Mouse (Mus musculus): Measurements from ENCODE around the gene Ifna15. TPM values are rescaled to one million over a fixed set of nuclear protein-coding genes. Genes with fewer than 3 reads are reported as not detected.

Gene Ifna15
- polyA plus RNA-seq (2012; rRNA removed), result not detected in 2 replicates

GRCm38 (mm10) chr4:88558145-88558544, at the start of gene Ifna15:
Gene Ifna15 (minus strand): TSS chr4:88558245.

GRCm38 (mm10) chr4:88603276-88603675, 45.2 kb upstream of the Ifna15 start, which contains the start of gene Ifna12:
Gene Ifna12 (minus strand): TSS chr4:88603376.

GRCm38 (mm10) chr4:88592285-88592684, 34.2 kb upstream of the Ifna15 start, which contains the start of gene Ifna9:
Gene Ifna9 (minus strand): TSS chr4:88592385.

GRCm38 (mm10) chr4:88571698-88572097, 13.7 kb upstream of the Ifna15 start, which contains the start of gene Ifna14:
Gene Ifna14 (minus strand): TSS chr4:88571798.

GRCm38 (mm10) chr4:88522674-88523073, 35.4 kb downstream of the Ifna15 start, which contains the start of gene Ifnb1:
Gene Ifnb1 (minus strand): TSS chr4:88522774.

Other genes starting within 250 kb of the Ifna15 start
- 1.3 and 1.8 TPM in 2 replicates for gene Hacd4, start 119.3 kb downstream of the Ifna15 start, polyA plus RNA-seq (2012; rRNA removed)
- gene Ifnb1, start 35.5 kb downstream of the Ifna15 start, polyA plus RNA-seq (2012; rRNA removed), result not detected in 2 replicates
- not detected in 2 replicates for gene Ifna14, start 13.6 kb upstream of the Ifna15 start, polyA plus RNA-seq (2012; rRNA removed)
- not detected in 2 replicates for gene Ifna9, start 34.1 kb upstream of the Ifna15 start, polyA plus RNA-seq (2012; rRNA removed)
- not detected in 2 replicates for gene Ifna12, start 45.1 kb upstream of the Ifna15 start, polyA plus RNA-seq (2012; rRNA removed)
- not detected in 2 replicates for gene C87499, start 76.2 kb upstream of the Ifna15 start, polyA plus RNA-seq (2012; rRNA removed)
- gene Ifna13, start 86.2 kb upstream of the Ifna15 start, polyA plus RNA-seq (2012; rRNA removed), result not detected in 2 replicates
- not detected in 2 replicates for gene Ifna16, start 118.7 kb upstream of the Ifna15 start, polyA plus RNA-seq (2012; rRNA removed)
- not detected in 2 replicates for gene Ifna2, start 125.7 kb upstream of the Ifna15 start, polyA plus RNA-seq (2012; rRNA removed)
- not detected in 2 replicates for gene Ifnab, start 133.1 kb upstream of the Ifna15 start, polyA plus RNA-seq (2012; rRNA removed)
- 1.2 and 1.6 TPM in 2 replicates for gene Gm26566, start 163.6 kb upstream of the Ifna15 start, polyA plus RNA-seq (2012; rRNA removed)
- gene Klhl9, start 164.2 kb upstream of the Ifna15 start, polyA plus RNA-seq (2012; rRNA removed), result 43.1 and 44.2 TPM in 2 replicates
- not detected in 2 replicates for gene Gm13271, start 196.6 kb upstream of the Ifna15 start, polyA plus RNA-seq (2012; rRNA removed)
- gene Gm13283, start 201.9 kb upstream of the Ifna15 start, polyA plus RNA-seq (2012; rRNA removed), result 0.06 TPM in 1 of 2 replicates, not detected in the other
- gene Gm13290, start 215.6 kb upstream of the Ifna15 start, polyA plus RNA-seq (2012; rRNA removed), result not detected in 2 replicates
- not detected in 2 replicates for gene Gm13289, start 218.7 kb upstream of the Ifna15 start, polyA plus RNA-seq (2012; rRNA removed)
- gene Gm13272, start 221.6 kb upstream of the Ifna15 start, polyA plus RNA-seq (2012; rRNA removed), result not detected in 2 replicates
- gene Ifnz, start 223.9 kb upstream of the Ifna15 start, polyA plus RNA-seq (2012; rRNA removed), result not detected in 2 replicates
- not detected in 2 replicates for gene Gm13276, start 227.5 kb upstream of the Ifna15 start, polyA plus RNA-seq (2012; rRNA removed)
- gene Gm13277, start 230.4 kb upstream of the Ifna15 start, polyA plus RNA-seq (2012; rRNA removed), result not detected in 2 replicates
- gene Gm13278, start 233.3 kb upstream of the Ifna15 start, polyA plus RNA-seq (2012; rRNA removed), result not detected in 2 replicates
- gene Gm13275, start 236.2 kb upstream of the Ifna15 start, polyA plus RNA-seq (2012; rRNA removed), result not detected in 2 replicates
- not detected in 2 replicates for gene Gm13279, start 239.2 kb upstream of the Ifna15 start, polyA plus RNA-seq (2012; rRNA removed)
- not detected in 2 replicates for gene Gm13285, start 241.4 kb upstream of the Ifna15 start, polyA plus RNA-seq (2012; rRNA removed)
- not detected in 2 replicates for gene Gm13287, start 245.0 kb upstream of the Ifna15 start, polyA plus RNA-seq (2012; rRNA removed)
- 0.01 TPM in 1 of 2 replicates, not detected in the other for gene Gm13288, start 247.3 kb upstream of the Ifna15 start, polyA plus RNA-seq (2012; rRNA removed)

Data from central nervous system, embryonic 14 days (tissue).